In the genomic region with DNA sequence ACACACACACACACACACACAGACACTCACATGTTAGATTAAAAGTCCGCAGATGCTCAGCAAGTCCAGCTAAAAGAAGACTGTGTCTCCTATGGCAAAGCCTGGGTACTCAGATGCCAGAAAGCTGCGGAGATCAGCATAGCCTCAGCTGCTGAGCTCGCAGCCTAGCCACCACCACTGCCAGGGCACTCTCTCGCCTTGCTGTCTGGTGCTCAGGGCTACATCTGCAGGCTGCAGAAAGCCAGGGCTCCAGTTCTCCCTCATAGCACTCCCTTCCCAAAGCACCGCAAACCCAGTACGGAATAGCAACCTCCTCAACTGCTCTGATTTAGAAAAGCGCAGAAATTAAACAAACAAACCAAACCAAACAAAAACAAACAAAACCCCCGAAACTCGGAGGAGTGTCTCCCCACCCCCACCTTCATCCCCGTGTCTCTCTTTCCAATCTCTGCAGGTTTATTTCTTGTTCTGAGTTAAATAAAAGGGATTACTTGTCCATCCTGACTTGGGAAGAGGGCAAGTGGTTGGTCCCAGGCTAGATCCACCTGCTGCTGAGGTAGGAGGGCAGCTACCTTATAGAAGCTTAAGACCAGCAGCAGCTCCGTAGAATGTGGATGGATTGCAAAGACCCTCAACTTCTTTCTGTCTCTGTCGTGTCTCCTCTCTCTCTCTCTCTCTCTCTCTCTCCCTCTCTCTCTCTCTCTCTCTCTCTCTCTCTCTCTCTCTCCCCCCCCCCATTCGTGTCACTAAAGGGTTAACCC, we compare ENCODE assay signal across 9 mouse cellular contexts. TPM values are rescaled to one million over a fixed set of nuclear protein-coding genes. Genes with fewer than 3 reads are reported as not detected.
DNase-seq lines count a peak whose midpoint lies in the region; ATAC-seq and TF ChIP-seq lines count a peak whose summit lies in the region.
"Had no signal": no experiment of that assay in that cellular context is flagged by ENCODE, and none has a peak within 500 bp of the region (broad histone marks: within the 10 kb centered on the region; RNA-seq: fewer than 3 reads in every experiment).

No protein-coding gene starts in this region.

- H3K36me3 ChIP-seq in lung, embryonic 14.5 days (ENCODE audit: insufficient read depth) = no peaks in the 10 kb centered on the region
- no peaks in the 10 kb centered on the region for H3K36me3 ChIP-seq in limb, embryonic 11.5 days (ENCODE audit: control insufficient read depth, insufficient read depth, low read length)
- no peaks in the 10 kb centered on the region for H3K36me3 ChIP-seq in stomach, embryonic 15.5 days
- H3K36me3 ChIP-seq: liver, embryonic 15.5 days had no signal

- no peak for DNase-seq in cerebellum, adult 2 months
- no peak for DNase-seq in cerebellum, adult 11 months
- DNase-seq in lung, embryonic 14.5 days = peak; percentile 4
- no peak for DNase-seq in lung, postnatal 10 days
- peak; percentile 24 for DNase-seq in limb, embryonic 11.5 days (ENCODE audit: low spot score)
- DNase-seq in thymus, postnatal 36 days = no peak

- H3K4me3 ChIP-seq in cerebellum, adult 2 months (replicated peaks; ENCODE audit: insufficient read depth, low read depth, low read length) = peak overlapping the region; percentile 15
- peak overlapping the region; percentile 32; the same call in 1 of the 2 replicates for H3K4me3 ChIP-seq in lung, embryonic 14.5 days (ENCODE audit: low read depth, low read length)
- H3K4me3 ChIP-seq in limb, embryonic 11.5 days (ENCODE audit: low read depth, low read length) = peak overlapping the region; percentile 20; the same call in 1 of the 2 replicates
- H3K4me3 ChIP-seq in stomach, embryonic 15.5 days (replicated peaks) = no peak overlapping the region; the same call in 1 of the 2 replicates
- H3K4me3 ChIP-seq: liver, embryonic 15.5 days had no signal

- H3K4me2 ChIP-seq in lung, embryonic 14.5 days = peak overlapping the region; percentile 57
- peak overlapping the region; percentile 37 for H3K4me2 ChIP-seq in limb, embryonic 11.5 days (ENCODE audit: low read depth, severe bottlenecking)
- peak overlapping the region; percentile 55 for H3K4me2 ChIP-seq in stomach, embryonic 15.5 days

- H3K4me1 ChIP-seq in cerebellum, adult 2 months (ENCODE audit: control insufficient read depth, insufficient read depth, low read length) = no peaks in the 10 kb centered on the region
- no peaks in the 10 kb centered on the region for H3K4me1 ChIP-seq in lung, embryonic 14.5 days (ENCODE audit: insufficient read depth)
- no peaks in the 10 kb centered on the region for H3K4me1 ChIP-seq in limb, embryonic 11.5 days (ENCODE audit: control insufficient read depth, insufficient read depth, low read length)
- H3K4me1 ChIP-seq in stomach, embryonic 15.5 days = no peaks in the 10 kb centered on the region
- H3K4me1 ChIP-seq: liver, embryonic 15.5 days had no signal

- WGBS in cerebellum, adult 2 months = 12% methylated on average over 12 of the region's 13 CpGs
- WGBS in lung, embryonic 14.5 days = 21% methylated on average over 12 of the region's 13 CpGs
- 22% methylated on average over 13 of the region's 13 CpGs for WGBS in limb, embryonic 11.5 days
- WGBS in stomach, embryonic 15.5 days = 20% methylated on average over 13 of the region's 13 CpGs

- no peak overlapping the region for H3K9ac ChIP-seq in lung, embryonic 14.5 days
- no peak overlapping the region for H3K9ac ChIP-seq in limb, embryonic 11.5 days (ENCODE audit: low read length)
- H3K9ac ChIP-seq in stomach, embryonic 15.5 days = no peak overlapping the region
- H3K9ac ChIP-seq: liver, embryonic 15.5 days had no signal

- no peak for TF ChIP-seq POLR2A in cerebellum, adult 2 months (IDR thresholded peaks at IDR 0.05; ENCODE audit: borderline replicate concordance, insufficient read depth, low read length)

- H3K27me3 ChIP-seq in cerebellum, adult 2 months (ENCODE audit: control insufficient read depth, insufficient read depth, low read length) = no peaks in the 10 kb centered on the region; the same call in 1 of the 2 replicates
- peaks cover 9% of the 10 kb centered on the region; the same call in 1 of the 2 replicates for H3K27me3 ChIP-seq in lung, embryonic 14.5 days (ENCODE audit: insufficient read depth, low read length)
- 0 out of 2 replicates have a peak, but pooled peaks cover 8% of the 10 kb centered on the region for H3K27me3 ChIP-seq in limb, embryonic 11.5 days (ENCODE audit: control insufficient read depth, insufficient read depth, low read length)
- H3K27me3 ChIP-seq in stomach, embryonic 15.5 days (replicated peaks) = 0 out of 2 replicates have a peak, but pooled peaks cover 5% of the 10 kb centered on the region

- H3K9me3 ChIP-seq in lung, embryonic 14.5 days (ENCODE audit: low read depth, low read length) = no peaks in the 10 kb centered on the region
- H3K9me3 ChIP-seq in limb, embryonic 11.5 days (ENCODE audit: control insufficient read depth, low read length) = no peaks in the 10 kb centered on the region
- no peaks in the 10 kb centered on the region for H3K9me3 ChIP-seq in stomach, embryonic 15.5 days
- H3K9me3 ChIP-seq: liver, embryonic 15.5 days had no signal

- ATAC-seq in lung, embryonic 14.5 days (ENCODE audit: insufficient read depth) = no peak; the same call in 1 of the 2 replicates
- ATAC-seq in limb, embryonic 11.5 days (ENCODE audit: insufficient number of reproducible peaks, low FRiP score, low TSS enrichment, low read depth) = no peak
- no peak for ATAC-seq in stomach, embryonic 15.5 days (ENCODE audit: insufficient read depth, low FRiP score, low read depth)
- ATAC-seq in erythroid progenitor cell, adult 5-6 weeks (replicated peaks; ENCODE audit: low FRiP score, poor library complexity, severe bottlenecking) = no peak

- H3K27ac ChIP-seq in cerebellum, adult 2 months (ENCODE audit: insufficient read depth, low read length) = no peak overlapping the region
- no peak overlapping the region for H3K27ac ChIP-seq in lung, embryonic 14.5 days (ENCODE audit: low read depth)
- no peak overlapping the region for H3K27ac ChIP-seq in limb, embryonic 11.5 days (replicated peaks; ENCODE audit: low read depth, low read length)
- H3K27ac ChIP-seq in stomach, embryonic 15.5 days = no peak overlapping the region
- H3K27ac ChIP-seq: liver, embryonic 15.5 days had no signal

- TF ChIP-seq CTCF in cerebellum, adult 2 months (IDR thresholded peaks at IDR 0.05; ENCODE audit: borderline replicate concordance, insufficient read depth, low read depth, low read length) = no peak
- no peak for TF ChIP-seq CTCF in lung, embryonic 14.5 days (IDR thresholded peaks at IDR 0.05; ENCODE audit: low read depth)

RNA-seq across cellular contexts. Expression of a gene that starts 1.4 kb away (rescaled TPM):
- polyA plus RNA-seq in cerebellum, adult 2 months (2012; rRNA removed) = 1.3 and 1.7 TPM in 2 replicates
- 1.5 and 1.7 TPM in 2 replicates for polyA plus RNA-seq in lung, embryonic 14.5 days (2014; fragmentation: Nextera tagmentation; extraction: Ambion mirVana)
- 1.3 and 1.8 TPM in 2 replicates for polyA plus RNA-seq in limb, embryonic 11.5 days (2014; fragmentation: Nextera tagmentation; extraction: Ambion mirVana)
- polyA plus RNA-seq in stomach, embryonic 15.5 days (2015; fragmentation: Nextera tagmentation; extraction: Ambion mirVana) = 0.10 and 0.14 TPM in 2 replicates
- total RNA-seq in erythroid progenitor cell, adult 5-6 weeks (2015; ENCODE audit: low replicate concordance) = not detected in 2 replicates
- not detected in 2 replicates for total RNA-seq in erythroid progenitor cell, adult 5-6 weeks (2017; ENCODE audit: low replicate concordance)

Comparison
In these comparisons a context has a peak if more than half of its experiments do, and no peak if none do; other contexts are left out.
1. DNase-seq: peak in lung, embryonic 14.5 days (single experiment) and limb, embryonic 11.5 days (single experiment); none in cerebellum, adult 2 months (0 of 2), cerebellum, adult 11 months (single experiment), lung, postnatal 10 days (single experiment) and thymus, postnatal 36 days (0 of 2).
2. Peak in every context shown above with its lines, with median percentiles within 50 percentile points of each other: H3K4me2 ChIP-seq.